Mouse (Mus musculus) heart, adult 2 months (tissue): ENCODE results near the gene Pakap.

Source experiments
- CTCF ChIP-seq: fragments of 200-600 bp; IDR thresholded peaks from 2 replicates; pipeline ENCODE4 v1.8.1; 2022; ENCODE audit warnings: antibody characterized with exemption, mild to moderate bottlenecking, moderate library complexity
- EP300 ChIP-seq: fragments of 200-500 bp; IDR thresholded peaks from 2 replicates; pipeline ENCODE4 v1.6.1; 2011; ENCODE audit warnings: low read depth, low read length, control low read depth; ENCODE audit not compliant: insufficient read depth
- POLR2A ChIP-seq: fragments of 200-500 bp; IDR thresholded peaks from 2 replicates; pipeline ENCODE4 v1.6.1; 2011; ENCODE audit warnings: mild to moderate bottlenecking, low read depth, low read length, control low read depth; ENCODE audit not compliant: insufficient read depth

GRCm38 (mm10) chr4:57656388-57656787 is 88.4 kb downstream of the Pakap start:
- no peak for TF ChIP-seq CTCF
- TF ChIP-seq POLR2A = no peak
- no peak for TF ChIP-seq EP300
